Mouse (Mus musculus) right cerebral cortex, postnatal 25 days (tissue): ENCODE data around the gene Polr3g.
A peak's percentile ranks its signal among the peaks of the same experiment; 100 is the strongest.
"Not testable (repeated sequence)": the region's sequence is repeated elsewhere in the genome, so short reads cannot be mapped to it uniquely, and the experiment has no call there.

Source experiments
- DNase-seq: peaks from one replicate; pipeline ENCODE4 v3.0.0; 2022

Gene Polr3g

DNA sequence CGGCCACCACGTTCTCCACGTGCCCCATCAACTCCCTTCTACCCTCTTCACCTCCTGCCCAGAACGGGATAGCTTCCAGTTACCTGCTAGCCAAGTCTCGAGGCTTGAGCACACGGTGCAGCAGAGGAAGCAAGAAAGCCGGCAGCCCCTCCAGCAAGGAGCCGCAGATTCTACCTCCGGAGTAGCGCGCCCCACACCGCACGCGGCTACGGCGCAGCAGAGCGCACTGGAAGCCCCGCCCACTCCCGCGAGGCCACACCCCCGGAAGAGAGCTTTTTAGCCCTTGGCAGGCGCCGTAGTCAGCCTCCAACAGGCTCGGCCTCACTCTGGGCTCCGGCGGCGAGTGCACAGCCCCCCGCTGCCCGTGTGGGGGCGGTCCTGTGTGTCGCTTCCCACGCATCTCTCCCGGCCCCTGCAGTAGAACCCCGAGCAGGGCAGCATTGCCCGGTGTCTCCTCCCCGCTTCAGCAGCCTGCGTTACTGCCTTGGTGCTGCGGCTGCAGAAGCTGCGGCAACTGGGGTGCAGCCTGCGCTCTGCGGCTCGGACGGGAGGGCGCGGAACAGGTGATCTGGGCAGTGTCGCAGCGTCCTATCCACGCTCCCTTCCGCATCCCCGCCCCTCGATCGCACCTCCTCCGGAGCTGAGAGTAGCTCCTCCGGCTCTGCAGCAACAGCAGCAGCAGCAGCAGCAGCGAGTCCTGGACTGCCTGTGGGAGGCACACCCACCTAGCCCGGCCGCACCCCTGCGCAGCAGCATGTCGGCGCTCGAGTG is at the start of gene Polr3g, which contains the start of gene Mblac2:
Gene Polr3g, minus strand, starts transcription at position 239 of the 771 bp plus-strand sequence.
Gene Mblac2, plus strand, starts transcription at position 567 of the 771 bp plus-strand sequence.
- DNase-seq = peak; percentile 95

DNA sequence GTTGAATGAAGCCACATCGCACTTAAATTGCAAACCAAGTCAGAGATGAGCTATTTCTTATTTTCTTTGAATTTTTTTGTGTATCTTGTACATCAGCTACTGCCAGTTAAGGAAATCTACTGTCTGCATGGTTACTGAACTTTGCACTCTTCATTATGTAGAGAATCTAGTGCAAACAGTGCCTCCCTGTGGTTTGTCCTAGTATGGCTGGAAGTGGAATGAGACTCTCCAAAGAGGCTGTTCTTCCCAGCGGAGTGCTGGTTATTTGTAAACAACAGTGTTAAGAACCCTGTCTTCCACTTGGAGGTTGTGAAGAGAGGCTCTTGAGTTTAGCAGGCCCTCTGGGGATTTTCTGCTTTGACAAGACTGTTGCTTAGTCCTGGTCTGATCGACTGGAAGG is 49.6 kb upstream of the Polr3g start:
- DNase-seq = peak; percentile 25

DNA sequence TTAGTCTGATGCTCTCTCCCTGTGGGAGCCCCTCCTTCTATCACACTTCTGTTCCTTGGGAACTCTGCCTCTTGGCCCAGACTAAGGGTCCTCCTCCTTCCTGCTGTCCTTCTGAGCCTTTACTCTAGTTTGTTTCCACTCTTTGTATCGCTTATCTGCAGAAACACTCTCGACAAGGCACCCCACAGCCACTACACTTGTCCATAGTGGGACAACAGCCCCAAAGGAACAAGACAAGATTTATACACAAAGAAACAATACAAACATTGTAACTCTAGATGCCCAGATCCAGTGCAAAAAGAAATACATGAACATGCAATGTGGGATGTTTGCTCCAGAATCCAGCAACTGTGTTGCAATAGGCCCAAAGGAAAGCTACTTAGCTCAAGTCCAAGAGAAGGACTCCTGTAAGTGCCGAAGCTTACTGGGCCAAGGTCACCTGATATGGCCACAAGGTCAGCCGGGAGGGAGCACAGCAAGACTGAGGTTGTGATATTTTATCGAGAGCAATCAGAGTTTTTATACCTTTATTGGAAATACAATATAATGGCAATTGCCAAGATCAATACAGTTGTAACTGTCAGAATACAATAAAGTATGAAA is 46.3 kb upstream of the Polr3g start:
- DNase-seq = no peak

DNA sequence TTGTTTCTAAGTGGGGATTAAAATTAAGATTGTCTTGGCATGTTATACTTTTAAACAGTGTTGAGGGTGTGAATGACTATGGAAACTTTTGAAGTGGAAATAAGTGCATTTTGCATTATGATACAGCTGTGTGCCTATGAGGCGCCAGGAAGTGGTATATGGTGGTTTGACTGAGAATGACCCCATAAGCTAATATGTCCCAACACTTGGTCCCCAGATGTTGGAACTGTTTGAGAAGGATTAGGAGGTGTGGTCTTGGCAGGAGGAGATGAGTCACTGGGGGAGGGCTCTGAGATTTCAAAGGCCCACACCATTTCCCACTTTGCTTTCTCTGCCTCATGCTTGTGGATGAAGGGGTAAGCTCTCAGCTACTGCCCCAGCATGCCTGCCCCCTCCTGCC is 44.5 kb upstream of the Polr3g start:
- no peak for DNase-seq

DNA sequence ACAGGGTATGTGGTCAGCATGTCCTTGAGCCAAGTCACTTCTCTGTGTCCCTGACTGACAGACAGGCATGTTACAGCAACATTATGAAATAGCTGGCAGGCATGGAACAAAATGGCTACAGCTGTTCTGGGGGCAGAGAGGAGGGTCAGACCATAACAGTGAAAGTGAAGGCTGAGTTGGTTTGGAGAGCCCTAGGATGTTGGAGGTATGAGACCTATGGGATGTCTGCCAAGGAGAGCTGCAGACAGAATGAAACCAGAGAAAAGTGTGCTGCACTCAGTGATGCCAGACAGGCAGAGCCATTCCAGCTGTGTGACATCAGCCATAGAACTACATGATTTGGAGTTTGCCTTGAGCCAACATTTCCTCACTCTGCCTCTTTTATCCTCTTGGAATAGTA is 44.1 kb upstream of the Polr3g start:
- no peak for DNase-seq

DNA sequence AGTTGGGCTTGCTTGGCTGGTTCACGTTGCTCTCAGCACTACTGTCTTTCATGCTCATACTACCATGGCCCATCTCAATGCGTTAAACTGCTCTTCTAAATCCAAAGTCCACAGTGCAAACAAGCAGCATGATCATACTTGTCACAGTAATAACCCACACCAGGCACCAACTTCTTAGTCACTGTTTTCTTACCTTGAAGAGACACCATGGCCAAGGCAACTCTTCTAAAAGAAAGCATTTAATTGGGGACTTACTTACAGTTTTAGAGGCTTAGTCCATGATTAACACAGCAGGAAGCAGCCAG is 33.2 kb upstream of the Polr3g start:
- DNase-seq = no peak

DNA sequence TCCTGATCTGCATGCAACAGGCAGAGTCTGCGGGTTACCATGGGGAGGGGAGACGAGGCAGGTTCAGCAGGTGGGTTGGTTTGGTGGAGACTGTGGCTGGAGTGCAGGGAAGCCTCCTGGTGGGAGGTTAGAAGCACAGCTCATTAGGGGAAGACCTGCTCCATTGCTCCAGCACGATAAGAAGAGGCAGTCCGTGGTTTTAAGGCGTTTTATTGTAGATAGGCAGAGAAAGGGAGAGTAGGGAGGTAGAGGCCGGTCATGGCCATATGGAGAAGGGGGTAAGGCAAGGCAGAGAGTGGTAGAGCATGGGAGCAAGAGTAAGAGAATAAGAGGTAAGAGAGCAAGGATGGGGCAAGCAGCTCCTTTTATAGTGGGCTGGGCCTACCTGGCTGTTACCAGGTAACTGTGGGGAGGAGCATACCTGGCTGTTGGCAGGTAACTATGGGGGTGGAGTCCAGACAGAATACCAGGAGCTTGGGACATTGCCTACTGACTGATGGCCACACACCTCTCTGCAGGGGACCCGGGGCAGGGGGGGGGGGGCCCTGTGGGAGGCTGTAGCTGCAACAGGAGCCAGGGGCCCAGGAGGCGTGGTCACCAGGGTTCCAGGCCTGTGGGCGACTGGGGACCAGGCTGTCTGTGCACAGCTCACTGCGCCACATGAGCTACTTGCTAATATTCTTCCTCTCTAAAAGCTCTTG is 32.7 kb upstream of the Polr3g start:
- DNase-seq = no peak

DNA sequence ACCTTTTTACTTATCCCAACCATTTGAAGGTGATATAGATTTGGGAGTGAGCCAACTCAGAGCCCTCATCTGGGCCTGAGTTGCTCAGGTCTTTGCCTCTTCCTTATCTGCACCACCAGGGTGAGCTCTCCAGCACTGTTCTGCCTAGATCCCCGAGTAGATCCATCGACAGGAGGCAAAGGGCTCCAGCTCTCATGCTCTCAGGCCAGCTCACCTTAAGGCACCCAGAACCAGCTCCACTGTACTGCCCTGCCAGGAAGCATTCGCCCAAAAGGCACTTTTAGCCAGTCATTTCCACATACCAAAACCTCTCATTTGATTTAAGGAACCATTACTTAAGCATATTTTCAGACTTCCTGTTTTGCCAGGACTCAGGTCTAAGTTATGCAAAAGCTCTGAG is 30.1 kb upstream of the Polr3g start:
- DNase-seq = no peak

DNA sequence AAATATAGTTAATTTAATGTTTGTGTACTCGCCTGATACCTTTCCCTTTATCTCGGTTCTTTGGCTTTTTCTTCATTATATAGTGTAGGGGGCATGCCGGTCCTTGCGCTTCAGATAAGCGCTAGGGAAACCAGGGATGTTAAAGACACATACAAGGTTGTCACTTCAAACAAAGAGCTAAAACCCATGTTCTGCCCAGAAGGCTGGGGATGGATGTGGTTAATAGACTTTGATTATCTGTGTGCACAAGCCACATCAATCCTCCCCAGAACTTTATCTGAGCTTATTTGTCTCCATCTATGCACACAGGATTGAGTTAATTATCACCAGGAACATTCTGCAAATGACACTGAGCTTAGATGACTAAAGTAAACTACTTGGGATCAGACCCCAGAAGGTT is 25.8 kb upstream of the Polr3g start:
- no peak for DNase-seq

DNA sequence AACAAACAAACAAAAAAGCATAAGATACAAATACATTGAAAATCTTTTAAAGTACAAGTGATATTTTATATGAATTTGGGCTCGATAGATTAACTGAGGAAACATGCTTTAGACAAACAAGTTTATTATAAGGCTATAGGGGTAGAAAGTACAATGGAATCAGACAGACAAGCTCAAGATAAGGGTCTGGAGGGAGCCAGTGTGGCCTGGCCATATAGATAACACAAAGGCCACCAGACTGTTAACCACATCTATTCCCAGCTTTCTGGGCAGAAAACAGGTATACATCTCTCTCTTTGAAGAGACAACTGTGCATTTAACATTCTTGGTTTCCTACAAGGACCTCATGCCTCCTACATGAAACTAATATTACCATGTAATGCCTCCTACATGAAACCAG is 19.5 kb upstream of the Polr3g start:
- no peak for DNase-seq

DNA sequence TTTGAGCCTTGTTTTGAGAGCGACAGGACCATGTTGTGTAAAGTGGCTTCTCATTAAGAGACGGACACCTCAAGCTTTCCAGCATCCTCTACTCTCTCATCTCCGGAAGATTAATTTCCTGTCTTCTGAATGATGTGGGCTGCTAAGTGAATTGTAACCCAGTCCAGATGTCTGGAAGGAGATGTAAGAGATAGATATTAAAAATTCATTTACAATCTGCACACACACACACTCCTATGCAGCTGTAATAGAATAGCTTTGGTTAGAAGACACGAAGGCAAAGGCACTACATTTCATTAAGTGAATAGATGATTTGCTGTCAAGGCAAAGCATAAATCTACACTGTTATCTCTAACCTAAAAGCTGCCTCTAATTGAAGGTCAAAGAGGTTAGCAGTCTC is 18.3 kb upstream of the Polr3g start:
- DNase-seq = no peak

DNA sequence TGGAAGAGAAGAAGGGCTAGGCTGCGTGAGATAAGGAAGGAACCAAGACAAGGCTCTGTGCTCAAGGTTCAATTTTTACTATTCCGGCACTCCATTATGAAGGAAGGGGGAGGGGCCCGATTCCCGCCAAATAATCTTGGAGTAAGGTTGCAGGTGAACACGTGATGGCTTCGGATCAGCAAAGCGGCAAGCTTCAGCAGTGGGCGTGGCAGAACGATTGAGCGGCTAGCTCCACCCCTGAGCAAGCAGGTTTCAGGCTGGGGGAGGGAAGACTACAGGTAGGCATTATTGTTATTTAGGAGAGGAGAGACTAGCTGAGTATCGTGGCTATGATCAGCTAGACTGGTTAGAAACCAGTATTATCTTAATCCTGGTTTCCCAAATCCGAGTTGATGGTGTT is 17.3 kb upstream of the Polr3g start:
- not testable (repeated sequence) for DNase-seq

DNA sequence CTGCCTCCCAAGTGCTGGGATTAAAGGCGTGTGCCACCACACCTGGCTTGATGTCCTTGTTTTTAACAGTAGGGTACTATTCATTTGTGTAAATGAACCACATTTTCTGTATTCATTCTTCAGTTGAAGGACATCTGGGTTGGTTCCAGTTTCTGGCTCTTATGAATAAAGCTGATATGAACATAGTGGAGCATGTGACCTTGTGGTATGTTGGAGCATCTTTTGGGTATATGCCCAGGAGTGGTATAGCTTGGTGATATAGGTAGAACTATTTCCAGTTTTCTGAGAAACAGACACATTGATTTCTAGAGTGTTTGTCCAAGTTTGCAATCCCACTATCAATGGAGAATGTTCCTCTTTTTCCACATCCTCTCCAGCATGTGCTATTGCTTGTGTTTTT is 3.1 kb upstream of the Polr3g start:
- no peak for DNase-seq

DNA sequence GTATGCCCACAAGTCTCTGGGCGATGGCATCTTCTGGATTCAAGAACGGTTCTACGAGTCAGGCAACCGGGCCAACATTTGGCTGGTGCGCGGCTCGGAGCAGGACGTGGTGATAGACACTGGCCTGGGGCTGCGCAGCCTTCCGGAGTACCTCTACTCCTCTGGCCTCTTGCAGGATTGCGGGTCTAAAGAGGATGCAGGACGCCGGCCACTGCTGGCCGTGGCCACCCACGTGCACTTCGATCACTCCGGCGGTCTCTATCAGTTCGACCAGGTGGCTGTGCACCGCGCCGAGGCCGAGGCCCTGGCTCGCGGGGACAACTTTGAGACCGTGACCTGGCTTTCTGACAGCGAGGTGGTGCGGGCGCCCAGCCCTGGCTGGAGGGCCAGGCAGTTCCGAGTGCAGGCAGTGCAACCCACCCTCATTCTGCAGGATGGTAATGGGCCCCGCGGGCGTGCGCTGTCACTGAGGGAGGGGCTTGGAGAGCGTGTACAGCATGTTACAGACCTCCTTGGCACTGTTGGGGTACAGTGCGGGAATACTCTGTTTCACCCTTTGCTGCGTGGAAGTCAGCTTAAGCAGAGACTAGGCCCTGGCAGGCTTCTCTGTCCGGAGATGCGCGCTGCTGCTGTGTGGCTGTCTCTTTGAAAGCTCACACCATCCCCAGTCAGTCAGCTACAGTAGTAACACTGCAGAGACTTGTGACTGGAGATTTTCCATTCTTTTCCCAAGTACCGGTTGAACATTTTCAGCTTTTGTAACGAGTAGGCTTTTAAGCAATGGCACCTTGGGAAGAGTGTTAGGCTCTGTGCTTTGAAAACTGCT is 946 bp upstream of the Polr3g start:
- DNase-seq = peak; percentile 62

DNA sequence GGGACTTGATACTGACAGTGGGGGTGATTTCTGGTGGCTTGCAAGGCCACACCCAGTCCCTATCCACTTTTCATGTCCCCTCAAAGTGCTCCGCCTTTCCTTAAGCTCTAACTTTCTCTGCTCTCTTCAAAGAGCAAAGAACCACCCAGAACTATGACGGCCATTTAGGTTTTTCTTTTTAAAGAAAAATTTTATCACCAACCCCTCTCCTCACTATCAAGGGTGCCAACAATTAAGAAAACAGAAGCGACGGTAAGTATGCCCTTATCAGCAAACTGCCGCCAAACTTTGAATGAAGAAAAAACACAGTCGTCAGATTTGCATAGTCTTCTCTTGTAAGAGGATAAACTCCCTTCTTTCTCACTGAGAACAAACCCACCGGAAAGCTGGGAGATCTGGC is 547 bp downstream of the Polr3g start:
- no peak for DNase-seq

DNA sequence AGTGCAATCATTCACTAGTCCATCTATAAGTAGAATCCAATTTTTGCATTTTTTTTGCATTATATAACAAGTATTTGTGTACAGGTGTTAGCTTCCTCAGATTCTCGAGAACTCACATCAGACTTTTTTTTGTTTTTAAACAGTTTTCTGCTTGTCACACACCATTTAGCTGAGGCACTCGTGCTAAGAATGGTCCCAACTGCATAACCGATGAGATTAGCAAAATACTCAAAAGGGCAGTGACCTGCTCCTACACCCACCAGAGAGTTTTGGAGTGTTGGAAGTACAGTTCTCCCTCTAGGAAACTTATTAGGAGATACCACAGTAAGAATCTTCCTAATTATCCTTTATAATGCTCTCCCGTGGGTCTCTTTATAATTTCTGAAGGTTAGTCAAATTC is 1.0 kb downstream of the Polr3g start:
- no peak for DNase-seq

DNA sequence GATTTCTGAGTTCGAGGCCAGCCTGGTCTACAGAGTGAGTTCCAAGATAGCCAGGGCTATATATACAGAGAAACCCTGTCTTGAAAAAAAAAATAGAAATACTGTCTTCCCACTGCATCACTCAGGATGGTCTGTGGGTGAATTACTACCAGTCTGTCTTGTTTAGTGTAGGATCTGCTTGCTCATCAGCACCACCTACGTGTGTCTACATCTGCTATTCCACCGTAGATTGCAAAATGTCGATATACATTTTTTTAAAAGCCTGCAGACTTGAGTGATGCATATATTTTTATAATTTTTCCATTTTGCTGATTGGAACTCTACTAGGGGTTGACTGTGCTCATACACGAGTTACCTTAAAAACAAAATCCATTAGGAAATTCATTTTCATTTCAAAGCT is 4.5 kb downstream of the Polr3g start:
- DNase-seq = no peak

DNA sequence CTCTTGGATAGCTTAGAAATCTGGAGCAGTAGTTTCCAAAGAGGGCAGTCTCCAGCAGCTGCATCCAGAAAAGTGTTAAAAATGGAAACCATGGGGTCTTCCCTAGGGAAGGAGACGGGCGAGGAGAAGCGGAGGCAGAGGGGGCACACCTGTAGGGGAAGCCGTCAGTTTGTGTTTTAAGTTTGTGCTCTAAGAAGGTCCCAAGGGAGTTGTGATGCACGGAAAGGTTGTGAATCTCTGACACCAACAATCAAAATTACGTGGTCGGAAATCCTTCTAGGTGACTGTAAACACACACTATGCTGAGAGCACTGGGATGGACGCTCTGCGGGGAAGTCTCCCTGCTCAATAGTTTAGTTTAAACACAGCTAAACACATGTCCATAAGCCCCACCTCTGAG is 7.2 kb downstream of the Polr3g start:
- DNase-seq = no peak

DNA sequence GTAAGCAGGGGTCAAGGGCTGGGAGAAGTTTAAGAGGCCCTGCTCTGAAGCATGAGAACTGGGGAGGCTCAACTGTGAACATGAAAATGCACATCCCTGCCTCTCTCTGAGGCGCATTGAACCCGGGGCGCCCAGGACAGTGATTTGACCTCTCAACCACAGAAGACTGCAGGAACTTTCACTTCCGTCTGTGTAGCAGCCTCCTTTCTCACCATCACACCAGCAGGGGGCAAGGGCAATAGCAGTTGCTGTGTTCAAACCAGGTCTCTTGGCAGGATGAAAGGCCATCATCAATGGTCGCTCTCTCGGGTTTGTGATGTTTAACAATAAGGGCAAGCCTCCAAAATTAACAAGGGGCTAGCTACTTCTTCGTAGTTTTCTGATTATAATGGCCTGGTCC is 7.7 kb downstream of the Polr3g start:
- DNase-seq = no peak

DNA sequence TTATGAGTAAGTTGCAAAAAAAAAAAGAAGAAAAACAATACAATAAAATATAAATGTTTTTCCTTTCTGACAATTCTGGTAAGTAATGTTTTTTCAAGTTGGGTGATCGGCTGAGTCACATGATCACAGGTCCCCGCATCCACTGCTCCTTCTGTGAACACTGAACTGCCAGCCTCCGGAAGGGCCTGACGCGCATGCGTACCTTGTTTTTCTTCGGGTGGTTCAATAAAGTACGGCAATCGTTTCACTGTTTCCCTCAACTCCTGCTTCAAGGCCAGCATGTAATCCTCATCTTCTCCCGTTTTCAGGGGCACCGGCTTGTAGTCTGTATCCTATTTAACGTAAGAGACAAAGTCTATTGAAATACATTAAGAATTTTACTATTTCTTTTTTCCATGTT is 16.4 kb downstream of the Polr3g start:
- DNase-seq = no peak

DNA sequence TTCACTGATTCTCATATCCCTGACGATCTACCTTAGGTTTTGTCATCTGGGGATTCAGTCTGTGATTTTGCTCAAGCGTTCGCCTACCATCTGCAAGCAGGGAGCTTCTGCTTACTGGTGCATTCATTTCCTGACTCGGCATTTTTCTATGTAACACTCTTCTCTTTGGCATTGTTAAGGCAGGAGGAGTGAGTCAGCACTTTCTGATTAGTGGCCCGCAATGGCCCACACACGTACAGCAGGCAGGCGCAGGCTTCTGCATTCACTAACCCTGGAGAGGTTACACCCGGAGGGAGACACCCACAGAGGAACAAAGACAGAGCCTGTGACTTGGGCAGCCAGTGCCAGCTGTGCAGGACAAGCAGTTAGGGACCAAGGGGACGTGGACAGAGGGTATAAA is 19.2 kb downstream of the Polr3g start:
- DNase-seq = no peak

DNA sequence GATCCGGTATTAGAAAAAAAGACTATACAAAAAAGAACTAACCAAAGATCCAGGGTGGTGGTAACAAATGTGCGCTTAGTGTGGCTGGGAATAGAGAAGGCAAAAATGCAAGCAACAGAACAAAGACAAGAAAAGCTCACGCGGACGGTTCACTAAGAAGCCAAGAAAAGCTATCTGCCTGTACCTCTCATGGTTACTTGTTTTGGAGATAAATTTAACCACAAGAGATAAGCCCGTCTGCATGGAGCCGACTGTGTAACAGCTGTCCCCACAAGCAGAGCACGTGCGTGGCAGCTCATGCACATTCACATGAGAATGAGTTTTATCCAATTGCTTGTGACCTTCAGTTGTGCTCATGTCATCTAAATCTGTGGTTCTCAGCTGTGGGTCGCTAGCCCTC is 20.3 kb downstream of the Polr3g start:
- no peak for DNase-seq

DNA sequence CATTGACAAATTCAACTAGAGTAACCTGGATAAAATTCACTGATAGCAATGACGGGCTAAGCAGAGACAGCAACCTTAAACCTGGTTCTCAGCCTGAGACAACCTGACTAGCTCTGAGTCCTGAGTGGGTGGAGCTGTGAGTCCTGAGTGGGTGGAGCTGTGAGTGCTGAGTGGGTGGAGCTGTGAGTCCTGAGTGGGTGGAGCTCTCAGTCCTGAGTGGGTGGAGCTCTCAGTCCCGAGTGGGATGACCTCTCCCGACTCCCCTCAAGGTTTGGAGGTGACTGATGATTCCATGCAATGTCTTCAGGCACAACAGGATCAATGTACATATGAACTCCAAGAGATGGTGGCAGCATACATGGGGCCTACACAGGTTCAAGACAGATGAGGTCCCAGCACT is 21.2 kb downstream of the Polr3g start:
- DNase-seq = no peak

DNA sequence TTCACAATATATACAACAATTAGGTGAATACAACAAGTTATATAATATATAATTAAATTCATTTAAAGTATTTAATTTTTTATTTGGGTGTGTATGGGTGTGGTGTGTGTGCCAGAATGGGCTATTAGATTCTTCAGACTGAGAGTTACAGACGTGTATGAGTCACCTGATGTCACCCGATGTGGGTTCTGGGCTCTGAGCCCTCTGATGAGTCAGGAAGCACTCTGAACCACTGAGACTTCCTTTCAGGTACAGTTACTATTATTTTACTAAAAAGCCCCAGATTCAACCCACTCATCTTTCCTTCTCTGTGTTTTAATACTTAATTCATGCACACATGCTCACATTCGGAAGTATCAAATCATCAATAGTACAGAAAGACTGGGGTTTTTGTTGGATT is 25.9 kb downstream of the Polr3g start:
- DNase-seq = no peak
